Mouse (Mus musculus) right cerebral cortex, postnatal 10 days (tissue): ENCODE data around the gene Degs2.

Experiments
- DNase-seq, 2 experiments: peaks; one replicate each; pipeline ENCODE4 v3.0.0; 2021; ENCODE audit warnings: low spot score in 2 of 2

Degs2 gene

DNA sequence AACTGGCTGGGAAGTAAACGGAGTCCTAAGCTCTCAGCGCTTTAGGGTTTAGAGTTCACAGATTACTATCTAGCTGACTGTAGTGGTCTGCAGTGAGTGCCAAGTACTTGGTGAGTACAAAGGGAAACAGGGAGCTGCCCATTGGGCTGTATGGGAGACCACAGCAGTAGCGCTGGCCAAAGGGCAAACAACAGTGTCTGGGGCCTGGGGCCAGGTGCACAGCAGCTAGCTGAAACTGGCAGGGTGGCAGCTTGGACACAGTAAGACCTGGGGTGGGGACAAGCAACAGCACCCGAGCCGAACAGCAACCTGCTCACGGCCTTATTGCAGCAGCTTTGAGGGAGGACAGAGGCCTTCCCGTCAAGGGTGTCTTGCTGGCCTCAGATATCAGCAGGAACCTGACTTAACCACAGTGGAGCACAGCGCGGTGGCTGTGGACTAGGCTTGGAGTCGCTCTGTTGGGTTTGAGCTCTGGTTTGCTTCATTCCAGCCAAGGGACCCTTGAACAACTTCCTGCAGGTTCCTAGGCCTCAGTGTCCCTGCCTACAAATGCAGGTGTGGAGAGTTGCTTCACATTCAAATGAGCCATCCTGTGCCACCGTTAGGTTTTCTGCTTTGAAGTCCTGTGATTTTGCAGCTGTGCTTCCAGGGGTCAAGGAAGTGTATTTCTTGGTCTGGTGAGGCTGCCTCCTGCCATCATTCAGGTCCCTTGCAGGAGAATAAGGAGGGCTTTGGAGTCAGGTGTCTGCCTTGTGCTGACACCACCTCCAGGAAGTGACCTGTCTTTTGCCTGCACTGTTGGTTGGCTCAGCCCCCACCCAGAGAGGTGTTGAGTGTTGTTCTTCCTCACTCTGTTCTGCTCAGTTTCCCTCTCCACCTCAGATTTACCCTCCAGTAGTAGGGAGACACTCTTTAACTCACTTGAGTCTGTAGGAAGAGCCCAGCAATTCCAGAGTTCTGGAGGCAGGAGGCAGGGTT, 48.5 kb downstream of the Degs2 start:
- no peak for DNase-seq

DNA sequence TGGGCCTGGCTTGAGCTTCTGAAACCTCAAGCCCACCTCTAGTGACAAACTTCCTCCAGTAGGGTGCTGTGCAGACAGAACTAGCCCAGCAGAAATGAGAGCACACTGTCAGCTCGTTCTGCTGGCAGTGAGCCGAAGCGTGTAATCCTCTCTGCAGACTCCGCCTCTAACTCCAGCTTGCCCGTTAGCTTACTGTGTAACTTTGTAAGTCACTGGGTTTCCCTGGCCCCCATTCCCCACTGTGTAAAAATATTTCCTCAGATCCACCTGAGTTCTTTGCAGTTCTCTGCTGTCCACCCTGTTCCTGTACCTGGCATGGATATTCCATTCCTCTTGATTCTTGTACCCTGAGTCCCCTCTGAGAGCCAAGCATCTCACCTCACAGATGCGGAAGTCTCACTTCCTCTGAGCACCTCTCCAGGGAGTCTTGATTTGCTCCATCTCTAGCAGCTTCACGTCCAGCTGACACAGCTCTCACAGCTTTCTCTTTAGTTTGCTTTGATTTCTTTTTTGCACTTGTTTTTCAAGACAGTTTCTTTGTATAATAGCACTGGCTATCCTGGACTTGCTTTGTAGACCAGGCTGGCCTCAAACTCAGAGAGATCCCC, 51.0 kb downstream of the Degs2 start:
- DNase-seq: peak; percentile 56 to 72

DNA sequence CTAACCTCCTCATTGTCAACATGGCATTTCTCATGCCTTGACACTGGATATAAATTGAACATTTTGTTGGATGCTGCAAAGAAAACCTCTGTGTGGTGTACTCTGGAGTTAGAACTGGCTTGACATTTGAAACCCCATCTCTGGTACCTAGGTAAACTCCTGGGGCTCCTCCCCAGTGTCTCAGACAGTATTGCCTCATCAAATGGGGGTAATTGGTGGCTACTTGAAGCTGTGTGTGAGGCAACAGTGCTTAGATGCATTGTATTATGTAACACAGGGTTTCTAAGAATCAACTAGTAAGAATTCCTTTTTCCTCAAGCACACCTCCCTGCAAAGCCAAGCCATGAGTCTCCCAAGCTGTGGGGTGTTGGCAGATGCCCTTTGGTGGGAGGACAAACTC, 54.3 kb downstream of the Degs2 start:
- no peak for DNase-seq

DNA sequence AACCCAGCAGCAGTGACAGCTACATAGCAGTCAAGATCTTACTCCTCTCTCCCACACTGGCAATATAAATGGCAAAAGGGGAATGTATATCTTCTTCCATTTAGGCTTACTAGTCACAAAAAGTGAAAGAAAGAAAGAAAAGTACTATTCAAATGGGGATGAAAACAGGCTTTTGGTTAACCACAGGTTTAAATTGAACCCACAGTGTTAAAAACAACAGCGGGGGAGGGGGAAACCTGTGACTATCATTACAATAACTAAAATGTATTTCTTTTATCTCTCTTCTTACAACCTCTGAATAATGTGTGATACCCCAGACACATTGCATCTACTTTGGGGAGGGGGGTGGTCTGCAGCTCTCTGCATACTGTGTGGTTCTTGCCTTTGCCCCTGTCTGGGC, 55.9 kb downstream of the Degs2 start:
- DNase-seq: no peak

DNA sequence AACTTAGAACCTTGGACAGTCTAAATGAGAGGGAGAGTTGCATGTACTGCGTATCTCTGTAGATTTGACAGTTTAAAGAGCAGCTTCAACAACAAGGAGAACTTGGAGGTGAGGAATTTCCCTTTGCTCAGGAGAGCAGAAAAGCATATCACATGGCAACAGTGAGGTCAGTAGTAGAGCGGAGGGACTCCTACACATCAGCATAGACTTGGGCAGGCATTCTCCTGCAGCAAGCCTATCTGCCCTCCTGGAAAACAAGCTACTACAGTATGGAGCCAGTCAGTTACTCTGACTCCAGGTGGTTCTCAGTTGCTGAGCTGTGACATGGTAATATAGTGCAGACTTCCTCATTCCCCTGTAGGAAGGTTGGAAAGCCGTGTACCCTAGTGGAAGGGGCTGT, 60.1 kb downstream of the Degs2 start:
- DNase-seq: no peak

DNA sequence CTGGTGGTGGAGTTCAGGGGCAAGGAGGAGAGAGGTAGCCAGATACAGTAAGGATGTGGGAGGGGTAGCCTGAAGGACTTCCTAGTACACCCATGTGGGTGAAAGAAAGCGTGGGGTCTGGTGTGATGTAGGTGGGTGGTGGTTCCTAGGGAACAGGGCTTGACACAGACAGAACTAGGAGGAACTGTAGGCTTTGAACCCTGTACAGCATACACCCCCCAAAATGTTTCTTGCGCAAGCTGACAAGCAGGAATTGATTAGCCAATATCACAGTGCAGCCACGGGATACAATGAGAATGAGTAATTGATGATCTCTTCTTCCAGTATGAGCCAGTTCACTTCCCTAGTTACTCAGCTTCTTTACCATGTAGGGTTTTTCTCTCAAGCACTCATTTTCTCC, 63.0 kb downstream of the Degs2 start:
- no peak for DNase-seq

DNA sequence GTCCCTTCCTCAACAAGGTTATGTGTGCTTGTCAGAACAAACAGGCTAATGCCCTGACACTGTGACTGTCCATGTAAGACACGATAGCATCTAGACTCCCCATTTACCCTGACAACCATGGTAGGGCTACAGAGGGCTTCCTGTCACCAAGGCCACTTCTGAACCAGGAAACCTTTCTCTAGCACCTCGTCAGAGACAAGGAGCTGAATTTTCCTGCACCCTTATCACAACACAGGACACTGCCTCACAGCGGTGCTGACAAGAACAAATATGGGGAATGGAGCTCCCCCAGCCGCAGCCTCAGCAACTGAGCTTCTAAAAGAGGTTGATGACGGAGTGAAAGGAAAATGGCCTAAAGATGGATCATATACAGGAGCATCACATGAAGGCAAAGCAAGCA, 64.7 kb downstream of the Degs2 start:
- DNase-seq: no peak

DNA sequence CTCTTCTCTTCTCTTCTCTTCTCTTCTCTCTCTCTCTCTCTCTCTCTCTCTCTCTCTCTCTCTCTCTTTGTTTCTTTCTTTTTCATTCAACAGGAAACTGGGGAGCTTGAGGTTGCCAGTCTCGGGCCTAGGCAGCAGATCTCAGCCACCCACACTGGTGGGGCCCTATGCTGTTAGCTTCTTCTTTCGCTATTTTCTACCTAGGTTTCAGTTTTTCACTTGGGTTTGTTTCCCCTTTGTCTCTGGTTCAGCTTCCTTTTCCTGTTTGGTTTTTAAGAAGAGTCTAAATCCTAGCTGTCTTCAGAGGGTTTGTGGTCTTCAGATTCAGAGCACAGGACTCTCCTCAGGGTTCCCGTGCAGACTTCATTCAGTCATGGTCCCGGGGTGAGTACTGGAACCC, 66.6 kb downstream of the Degs2 start:
- no peak for DNase-seq

DNA sequence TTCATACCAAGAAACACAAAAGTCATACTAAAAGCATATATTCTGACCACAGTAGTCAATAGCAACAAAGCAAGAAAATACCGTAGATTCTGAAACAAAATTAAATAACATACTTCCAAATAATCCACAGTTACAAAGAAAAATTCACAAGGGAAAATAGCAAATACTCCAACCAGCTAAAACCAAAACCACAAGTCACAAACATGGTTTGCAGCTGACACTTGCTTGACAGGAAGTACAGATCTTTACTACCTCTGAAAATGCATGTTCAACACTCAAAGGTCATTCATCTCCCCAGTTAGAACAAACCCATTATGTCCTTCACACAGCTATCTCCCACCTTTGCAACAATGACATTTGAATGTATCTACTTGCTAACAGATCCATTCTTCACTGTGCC, 68.1 kb downstream of the Degs2 start:
- no peak for DNase-seq

DNA sequence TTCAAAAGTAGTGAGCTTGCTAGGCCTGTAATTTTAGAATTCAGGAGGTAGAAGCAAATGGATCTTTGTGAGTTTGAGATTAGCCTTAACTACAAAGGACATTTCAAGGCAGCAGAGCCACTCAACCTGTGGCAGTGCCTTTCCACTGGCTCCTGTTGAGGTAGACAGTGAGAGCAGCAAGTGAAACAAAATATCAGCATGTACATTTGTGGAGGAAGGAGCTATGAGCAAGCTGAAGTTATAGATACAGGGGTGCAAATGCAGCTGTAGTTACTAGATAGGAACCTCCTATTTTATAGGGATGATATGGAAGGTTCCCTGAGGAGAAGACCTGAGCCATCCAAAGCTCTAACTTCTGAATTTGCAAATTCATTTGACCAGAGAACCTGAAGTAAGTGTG, 69.6 kb downstream of the Degs2 start:
- no peak for DNase-seq

DNA sequence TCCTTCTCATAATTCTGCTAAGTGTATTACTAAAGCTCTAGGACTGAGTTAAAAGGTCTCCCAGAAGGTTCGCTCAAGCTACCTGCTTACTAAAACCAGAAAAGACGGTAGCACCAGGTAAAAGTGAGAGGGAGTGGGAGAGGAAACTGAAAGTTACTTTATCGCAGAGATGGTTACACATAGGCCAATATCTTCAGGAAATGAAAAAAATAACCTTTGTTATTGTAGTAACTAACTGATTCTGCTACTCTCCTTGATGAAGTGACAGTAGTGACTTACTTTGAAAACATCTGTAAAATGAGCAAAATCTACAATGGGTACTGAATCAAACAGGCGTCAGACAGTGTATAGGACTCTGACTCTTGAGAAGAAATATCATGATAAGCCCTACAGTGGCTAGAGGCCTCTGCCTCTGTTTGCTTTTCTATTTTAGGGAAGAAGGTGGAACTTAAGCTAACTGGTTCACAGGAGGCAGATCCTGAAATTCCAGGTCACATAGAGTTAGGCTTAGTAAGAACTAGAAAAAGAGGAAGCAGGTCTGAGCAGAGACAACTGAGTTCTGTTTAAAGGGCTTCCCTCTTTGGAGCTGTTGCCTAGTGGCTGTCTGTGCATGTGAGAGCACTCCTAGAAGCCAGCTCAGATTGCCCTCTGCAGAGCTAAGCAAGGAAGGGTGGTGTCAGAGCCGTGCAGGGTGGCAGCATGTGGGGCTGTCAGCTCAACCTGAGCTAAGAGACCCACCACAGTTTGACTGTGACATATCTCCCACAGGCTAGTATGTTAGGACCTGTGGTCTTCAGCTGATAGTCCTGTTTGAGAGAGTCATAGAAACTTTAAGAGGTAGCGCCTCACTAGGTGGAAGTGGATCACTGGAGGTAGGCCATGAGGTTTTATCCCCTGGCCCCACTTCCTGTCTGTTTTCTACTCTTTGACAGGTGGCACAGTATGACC, 71.1 kb downstream of the Degs2 start:
- DNase-seq: no peak

DNA sequence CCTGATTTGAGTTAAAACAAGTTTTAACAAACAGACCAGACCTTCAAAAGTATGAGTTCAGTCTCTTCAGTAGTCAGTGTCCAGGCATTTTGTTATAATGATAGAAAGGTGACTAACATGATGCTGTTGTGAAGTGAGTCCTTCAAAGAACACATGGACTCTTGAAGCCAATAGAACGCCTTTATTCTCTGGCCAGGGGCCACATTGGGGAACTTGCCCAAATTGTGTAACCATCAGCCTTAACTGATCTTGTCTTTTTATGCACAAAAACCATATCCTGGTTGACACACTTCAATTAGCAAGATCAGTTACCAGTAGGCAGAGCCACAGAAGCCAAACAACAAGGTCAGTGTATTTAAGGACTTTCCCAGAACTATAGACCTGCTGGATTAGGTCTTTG, 72.6 kb downstream of the Degs2 start:
- DNase-seq: no peak
